In the genomic region with DNA sequence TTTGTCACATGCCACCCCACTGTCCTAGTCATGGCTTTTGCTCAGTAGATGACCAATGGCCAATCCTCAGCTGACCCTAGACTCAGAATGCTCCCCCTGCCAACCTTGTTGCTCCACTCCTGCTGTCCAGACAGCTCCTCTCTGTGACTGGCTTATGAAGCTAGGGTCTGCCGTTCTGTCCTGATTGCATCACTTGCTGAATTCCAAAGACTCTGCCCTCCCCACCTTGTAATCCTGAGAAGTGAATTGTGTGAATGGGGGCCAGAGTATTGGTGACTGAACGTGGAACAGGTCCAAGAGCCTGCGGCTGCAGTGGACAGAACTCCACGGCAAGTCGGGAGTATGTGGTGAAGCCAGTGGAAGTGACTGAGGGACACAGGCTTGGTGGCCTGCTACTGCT, we compare ENCODE assay signal across 23 mouse cellular contexts.
A peak's percentile ranks its signal among the peaks of the same experiment; 100 is the strongest.
DNase-seq lines count a peak whose midpoint lies in the region; ATAC-seq lines count a peak whose summit lies in the region.
"Had no signal": no experiment of that assay in that cellular context is flagged by ENCODE, and none has a peak within 500 bp of the region (broad histone marks: within the 10 kb centered on the region; RNA-seq: fewer than 3 reads in every experiment).

No protein-coding gene starts in this region.

- ATAC-seq in heart, embryonic 11.5 days (replicated peaks; ENCODE audit: insufficient number of reproducible peaks, low FRiP score, low TSS enrichment), result no peak
- ATAC-seq: activated CD4-positive, CD25-positive, alpha-beta regulatory T cell, adult 4 months; CD4-positive, CD25-positive, alpha-beta regulatory T cell, adult 4 months; Patski had no signal

- H3K36me3 ChIP-seq in heart, embryonic 11.5 days (ENCODE audit: control insufficient read depth, insufficient read depth, low read length), result no peaks in the 10 kb centered on the region
- H3K36me3 ChIP-seq in heart, embryonic 10.5 days, result no peaks in the 10 kb centered on the region
- H3K36me3 ChIP-seq: G1E had no signal

- peak; percentile 3 for DNase-seq in gastrocnemius, postnatal 25 days
- DNase-seq in gastrocnemius, postnatal 14 days, result no peak
- peak; percentile 50 for DNase-seq in heart, adult 11 months
- peak; percentile 57 for DNase-seq in heart, embryonic 10.5 days (ENCODE audit: low spot score)
- no peak for DNase-seq in heart, postnatal 4 days
- peak; percentile 55 for DNase-seq in Muller cell, postnatal 12 days (ENCODE audit: inconsistent ontology term)
- DNase-seq in lung, adult 18-20 months, result no peak
- DNase-seq: adrenal gland, adult 2 months; adrenal gland, adult 8-10 months; adrenal gland, postnatal 10 days; adrenal gland, postnatal 14 days; adrenal gland, postnatal 25 days; adrenal gland, postnatal 36 days; B cell, adult 2 months; cerebellum, adult 11 months; cerebellum, adult 11-12 months; cerebellum, adult 18-20 months had no signal

- no peak overlapping the region for H3K4me3 ChIP-seq in heart, embryonic 11.5 days (ENCODE audit: low read depth, low read length)
- no peak overlapping the region for H3K4me3 ChIP-seq in heart, embryonic 10.5 days

- H3K27ac ChIP-seq in heart, embryonic 11.5 days (ENCODE audit: low read depth, low read length), result no peak overlapping the region
- no peak overlapping the region for H3K27ac ChIP-seq in heart, embryonic 10.5 days

- H3K27me3 ChIP-seq in heart, embryonic 11.5 days (ENCODE audit: control insufficient read depth, insufficient read depth, low read length), result no peaks in the 10 kb centered on the region
- no peaks in the 10 kb centered on the region for H3K27me3 ChIP-seq in heart, embryonic 10.5 days (ENCODE audit: insufficient read depth, poor library complexity, severe bottlenecking)
- H3K27me3 ChIP-seq: CH12.LX, Patski had no signal

- H3K4me1 ChIP-seq in heart, embryonic 11.5 days (ENCODE audit: control insufficient read depth, insufficient read depth, low read length), result no peaks in the 10 kb centered on the region
- H3K4me1 ChIP-seq in heart, embryonic 10.5 days, result peaks cover 18% of the 10 kb centered on the region

- no peak overlapping the region for H3K9ac ChIP-seq in heart, embryonic 11.5 days (ENCODE audit: low read depth, low read length)

- no peak overlapping the region for H3K4me2 ChIP-seq in heart, embryonic 11.5 days

- intact Hi-C loops in gastrocnemius, postnatal 14 days (cut with DNase I; ENCODE audit: low total_unique reads), result no loop called here

- no peaks in the 10 kb centered on the region for H3K9me3 ChIP-seq in heart, embryonic 11.5 days (replicated peaks; ENCODE audit: control insufficient read depth, low read length)
- no peaks in the 10 kb centered on the region for H3K9me3 ChIP-seq in heart, embryonic 10.5 days

- WGBS in heart, embryonic 11.5 days (ENCODE audit: insufficient replicate concordance), result 73% methylated on average over 5 of the region's 5 CpGs
- 76% methylated on average over 5 of the region's 5 CpGs for WGBS in heart, embryonic 10.5 days

Comparison
In these comparisons a context has a peak if more than half of its experiments do, and no peak if none do; other contexts are left out.
1. DNase-seq: peak in gastrocnemius, postnatal 25 days (single experiment), heart, adult 11 months (single experiment), heart, embryonic 10.5 days (single experiment) and Muller cell, postnatal 12 days (single experiment); none in gastrocnemius, postnatal 14 days (single experiment), heart, postnatal 4 days (single experiment) and lung, adult 18-20 months (0 of 2).